Mouse (Mus musculus): Measurements from ENCODE around the gene Ntn4. TPM values are rescaled to one million over a fixed set of nuclear protein-coding genes. Genes with fewer than 3 reads are reported as not detected.

Ntn4 gene
- polyA plus RNA-seq, 1 experiment = 6.2 TPM

DNA sequence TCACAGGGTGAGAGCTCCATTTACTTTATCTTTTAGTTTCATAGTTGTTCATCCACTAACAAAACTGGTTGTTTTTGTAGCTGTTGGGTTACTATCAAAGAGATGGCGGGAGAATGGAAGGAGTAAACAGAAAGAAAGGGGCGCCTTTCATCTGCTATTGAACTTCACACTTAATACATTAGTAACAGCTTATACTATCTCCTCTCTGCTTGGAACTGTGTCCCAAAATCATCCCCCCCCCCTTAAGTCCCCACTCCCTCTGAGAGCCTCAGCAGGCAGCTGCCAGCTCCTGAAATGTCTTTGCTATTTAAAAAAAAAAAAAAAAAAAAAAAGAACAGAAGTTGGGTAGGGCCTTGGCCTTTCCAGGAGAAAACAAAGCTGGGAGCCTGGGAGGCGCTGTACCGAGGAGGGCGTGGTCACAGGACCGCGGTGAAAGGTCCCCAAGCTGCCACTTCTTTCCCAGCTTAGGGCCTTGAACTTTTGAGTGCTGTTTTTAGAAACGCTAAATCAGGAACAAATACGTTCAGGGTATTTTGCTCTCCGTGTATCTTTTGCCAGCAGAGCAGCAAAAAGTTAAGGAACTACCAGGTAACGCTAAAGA is 83.6 kb downstream of the Ntn4 start:
- H3K27ac ChIP-seq (ENCODE audit: insufficient read depth, low read length) = no peak overlapping the region
- WGBS = 35% methylated on average over 11 of the region's 11 CpGs
- no peak for TF ChIP-seq POLR2A (IDR thresholded peaks at IDR 0.05; ENCODE audit: low read depth, low read length)
- no peak for TF ChIP-seq CTCF (IDR thresholded peaks at IDR 0.05; ENCODE audit: extremely low read depth, insufficient read depth, insufficient read length, insufficient replicate concordance)
- no peaks in the 10 kb centered on the region for H3K4me1 ChIP-seq (ENCODE audit: control insufficient read depth, insufficient read depth, insufficient read length)
- H3K36me3 ChIP-seq (ENCODE audit: control insufficient read depth, insufficient read depth, low read length) = no peaks in the 10 kb centered on the region
- DNase-seq (ENCODE audit: low read depth in 1 of 2, low spot score in 2 of 2) = no peak
- no peaks in the 10 kb centered on the region for H3K27me3 ChIP-seq (ENCODE audit: control insufficient read depth, insufficient read depth, low read length)
- no peak overlapping the region for H3K4me3 ChIP-seq (ENCODE audit: extremely low read depth, insufficient read depth, insufficient read length)

DNA sequence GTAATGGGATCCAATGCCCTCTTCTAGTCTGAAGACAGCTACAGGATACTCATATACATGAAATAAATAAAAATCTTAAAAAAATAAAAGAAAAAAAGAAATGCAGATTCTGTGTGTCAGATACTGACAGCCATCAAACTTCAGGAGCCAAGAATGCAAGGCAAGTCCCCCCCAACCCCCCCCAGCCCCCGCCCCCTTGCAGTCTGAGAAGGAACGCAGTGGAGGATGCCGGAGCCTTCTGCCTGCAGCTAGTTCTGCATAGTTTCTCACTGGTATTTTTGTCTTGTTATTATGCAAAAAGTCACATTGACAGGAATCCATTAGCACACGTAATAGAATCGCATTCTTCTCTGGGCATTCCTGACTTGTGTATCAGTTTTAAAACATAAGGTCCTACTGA is 87.7 kb downstream of the Ntn4 start:
- H3K27ac ChIP-seq (ENCODE audit: insufficient read depth, low read length) = no peak overlapping the region
- TF ChIP-seq POLR2A (IDR thresholded peaks at IDR 0.05; ENCODE audit: low read depth, low read length) = no peak
- TF ChIP-seq CTCF (IDR thresholded peaks at IDR 0.05; ENCODE audit: extremely low read depth, insufficient read depth, insufficient read length, insufficient replicate concordance) = no peak
- H3K4me3 ChIP-seq (ENCODE audit: extremely low read depth, insufficient read depth, insufficient read length) = no peak overlapping the region
- 90% methylated on average over 5 of the region's 5 CpGs for WGBS
- no peaks in the 10 kb centered on the region for H3K36me3 ChIP-seq (ENCODE audit: control insufficient read depth, insufficient read depth, low read length)
- no peaks in the 10 kb centered on the region for H3K27me3 ChIP-seq (ENCODE audit: control insufficient read depth, insufficient read depth, low read length)
- no peak for DNase-seq (ENCODE audit: low read depth in 1 of 2, low spot score in 2 of 2)
- H3K4me1 ChIP-seq (ENCODE audit: control insufficient read depth, insufficient read depth, insufficient read length) = no peaks in the 10 kb centered on the region

DNA sequence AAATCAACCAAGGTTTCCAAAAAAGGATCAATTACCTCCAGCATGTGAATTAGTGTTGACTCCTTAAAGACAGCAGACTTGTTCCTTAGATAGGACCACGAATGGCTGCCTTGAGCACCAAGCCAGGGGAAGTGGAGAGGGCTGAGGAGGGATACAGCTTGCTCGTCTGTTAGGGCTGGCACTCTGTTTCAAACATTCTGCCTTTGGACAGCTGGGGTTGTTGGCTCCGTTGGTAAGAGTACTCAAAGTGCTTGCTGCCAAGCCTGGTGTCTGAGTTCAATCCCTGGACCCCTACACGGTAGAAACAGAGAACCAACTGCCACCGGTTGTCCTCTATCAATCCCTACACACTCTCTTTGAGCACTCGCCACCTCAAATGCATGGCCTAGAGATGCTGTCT is 90.0 kb downstream of the Ntn4 start:
- no peak overlapping the region for H3K4me3 ChIP-seq (ENCODE audit: extremely low read depth, insufficient read depth, insufficient read length)
- no peaks in the 10 kb centered on the region for H3K36me3 ChIP-seq (ENCODE audit: control insufficient read depth, insufficient read depth, low read length)
- DNase-seq (ENCODE audit: low read depth in 1 of 2, low spot score in 2 of 2) = no peak
- H3K4me1 ChIP-seq (ENCODE audit: control insufficient read depth, insufficient read depth, insufficient read length) = no peaks in the 10 kb centered on the region
- no peaks in the 10 kb centered on the region for H3K27me3 ChIP-seq (ENCODE audit: control insufficient read depth, insufficient read depth, low read length)
- TF ChIP-seq CTCF (IDR thresholded peaks at IDR 0.05; ENCODE audit: extremely low read depth, insufficient read depth, insufficient read length, insufficient replicate concordance) = no peak
- TF ChIP-seq POLR2A (IDR thresholded peaks at IDR 0.05; ENCODE audit: low read depth, low read length) = no peak
- 84% methylated on average over 6 of the region's 6 CpGs for WGBS
- no peak overlapping the region for H3K27ac ChIP-seq (ENCODE audit: insufficient read depth, low read length)

DNA sequence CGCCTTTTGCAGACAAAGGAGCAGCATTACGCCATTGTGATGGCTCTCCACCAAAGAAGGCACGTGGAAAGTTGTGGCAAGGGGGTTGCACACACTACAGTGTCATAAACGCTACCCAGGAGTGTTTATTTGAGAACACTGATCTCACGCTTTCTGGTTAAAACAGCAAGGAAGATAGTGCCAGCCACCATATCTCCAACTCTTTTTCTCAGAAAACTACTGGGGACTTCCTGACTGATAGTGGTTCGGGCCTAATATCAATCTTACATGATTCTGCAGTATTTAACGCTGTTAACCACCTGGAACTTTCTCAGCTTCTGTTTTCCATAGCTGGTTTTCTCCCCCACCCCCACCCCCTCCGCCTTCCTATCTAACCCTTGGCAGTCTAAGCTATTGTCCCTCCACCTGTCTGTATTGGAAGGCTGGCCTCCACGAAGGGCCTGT is 90.8 kb downstream of the Ntn4 start:
- no peak overlapping the region for H3K4me3 ChIP-seq (ENCODE audit: extremely low read depth, insufficient read depth, insufficient read length)
- H3K4me1 ChIP-seq (ENCODE audit: control insufficient read depth, insufficient read depth, insufficient read length) = no peaks in the 10 kb centered on the region
- H3K27ac ChIP-seq (ENCODE audit: insufficient read depth, low read length) = no peak overlapping the region
- no peaks in the 10 kb centered on the region for H3K36me3 ChIP-seq (ENCODE audit: control insufficient read depth, insufficient read depth, low read length)
- H3K27me3 ChIP-seq (ENCODE audit: control insufficient read depth, insufficient read depth, low read length) = no peaks in the 10 kb centered on the region
- TF ChIP-seq CTCF (IDR thresholded peaks at IDR 0.05; ENCODE audit: extremely low read depth, insufficient read depth, insufficient read length, insufficient replicate concordance) = no peak
- no peak for TF ChIP-seq POLR2A (IDR thresholded peaks at IDR 0.05; ENCODE audit: low read depth, low read length)
- DNase-seq (ENCODE audit: low read depth in 1 of 2, low spot score in 2 of 2) = no peak
- 75% methylated on average over 9 of the region's 9 CpGs for WGBS

DNA sequence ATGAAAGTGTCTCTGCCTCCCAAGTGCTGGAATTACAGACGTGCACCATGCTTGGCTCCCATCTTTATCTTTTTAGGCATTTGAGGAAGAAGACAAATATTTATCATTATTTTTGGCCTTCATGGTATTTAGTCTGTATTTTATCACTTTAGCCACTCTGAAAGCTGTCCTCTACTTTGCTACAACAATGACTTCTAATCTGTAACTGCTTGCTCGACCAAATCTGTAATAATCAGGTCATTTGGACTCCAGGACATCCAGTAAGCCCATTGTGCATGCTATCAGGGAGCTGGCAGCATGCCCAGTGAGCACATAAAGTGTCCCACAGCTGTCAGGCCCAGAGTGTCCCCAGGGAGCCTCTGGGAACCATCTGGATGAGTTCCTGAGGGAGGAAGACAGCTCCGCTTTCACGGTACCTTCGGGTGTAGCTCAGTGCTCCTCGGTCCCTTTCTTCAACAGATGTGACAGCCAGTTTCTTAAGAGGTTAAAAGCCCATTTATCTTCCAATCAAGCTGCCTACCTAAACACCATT is 95.7 kb downstream of the Ntn4 start:
- TF ChIP-seq POLR2A (IDR thresholded peaks at IDR 0.05; ENCODE audit: low read depth, low read length) (no peak), CTCF (IDR thresholded peaks at IDR 0.05; ENCODE audit: extremely low read depth, insufficient read depth, insufficient read length, insufficient replicate concordance) (no peak)
- 55% methylated on average over 6 of the region's 6 CpGs for WGBS
- Histone ChIP-seq H3K27ac (ENCODE audit: insufficient read depth, low read length) (no peak overlapping the region), H3K4me1 (ENCODE audit: control insufficient read depth, insufficient read depth, insufficient read length) (no peaks in the 10 kb centered on the region), H3K4me3 (ENCODE audit: extremely low read depth, insufficient read depth, insufficient read length) (no peak overlapping the region), H3K36me3 (ENCODE audit: control insufficient read depth, insufficient read depth, low read length) (no peaks in the 10 kb centered on the region), H3K27me3 (ENCODE audit: control insufficient read depth, insufficient read depth, low read length) (no peaks in the 10 kb centered on the region)
- no peak for DNase-seq (ENCODE audit: low read depth in 1 of 2, low spot score in 2 of 2)

DNA sequence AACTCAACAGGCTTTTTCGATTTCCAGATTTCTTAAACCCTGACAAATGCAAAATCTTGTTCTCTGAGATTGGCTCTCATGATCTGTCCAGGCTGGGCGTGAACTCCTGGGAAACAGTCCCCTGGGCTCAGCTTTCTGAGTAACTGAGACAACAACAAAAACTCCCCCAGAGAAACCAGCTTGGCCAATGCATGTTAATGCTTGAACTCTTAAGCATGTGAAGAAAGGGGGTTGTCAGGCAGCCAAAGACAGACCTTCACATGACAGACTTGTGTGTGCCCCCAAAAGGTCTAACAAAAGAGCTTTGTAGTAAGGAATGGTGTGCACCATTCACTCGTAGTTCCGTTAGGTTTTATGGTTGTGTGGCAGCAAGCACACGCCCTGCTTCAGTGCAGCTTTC is 96.6 kb downstream of the Ntn4 start:
- Histone ChIP-seq H3K4me1 (ENCODE audit: control insufficient read depth, insufficient read depth, insufficient read length) (no peaks in the 10 kb centered on the region), H3K27me3 (ENCODE audit: control insufficient read depth, insufficient read depth, low read length) (no peaks in the 10 kb centered on the region), H3K4me3 (ENCODE audit: extremely low read depth, insufficient read depth, insufficient read length) (no peak overlapping the region), H3K36me3 (ENCODE audit: control insufficient read depth, insufficient read depth, low read length) (no peaks in the 10 kb centered on the region), H3K27ac (ENCODE audit: insufficient read depth, low read length) (no peak overlapping the region)
- DNase-seq (ENCODE audit: low read depth in 1 of 2, low spot score in 2 of 2) = no peak
- WGBS = 95% methylated on average over 5 of the region's 5 CpGs
- TF ChIP-seq POLR2A (IDR thresholded peaks at IDR 0.05; ENCODE audit: low read depth, low read length) (no peak), CTCF (IDR thresholded peaks at IDR 0.05; ENCODE audit: extremely low read depth, insufficient read depth, insufficient read length, insufficient replicate concordance) (no peak)

DNA sequence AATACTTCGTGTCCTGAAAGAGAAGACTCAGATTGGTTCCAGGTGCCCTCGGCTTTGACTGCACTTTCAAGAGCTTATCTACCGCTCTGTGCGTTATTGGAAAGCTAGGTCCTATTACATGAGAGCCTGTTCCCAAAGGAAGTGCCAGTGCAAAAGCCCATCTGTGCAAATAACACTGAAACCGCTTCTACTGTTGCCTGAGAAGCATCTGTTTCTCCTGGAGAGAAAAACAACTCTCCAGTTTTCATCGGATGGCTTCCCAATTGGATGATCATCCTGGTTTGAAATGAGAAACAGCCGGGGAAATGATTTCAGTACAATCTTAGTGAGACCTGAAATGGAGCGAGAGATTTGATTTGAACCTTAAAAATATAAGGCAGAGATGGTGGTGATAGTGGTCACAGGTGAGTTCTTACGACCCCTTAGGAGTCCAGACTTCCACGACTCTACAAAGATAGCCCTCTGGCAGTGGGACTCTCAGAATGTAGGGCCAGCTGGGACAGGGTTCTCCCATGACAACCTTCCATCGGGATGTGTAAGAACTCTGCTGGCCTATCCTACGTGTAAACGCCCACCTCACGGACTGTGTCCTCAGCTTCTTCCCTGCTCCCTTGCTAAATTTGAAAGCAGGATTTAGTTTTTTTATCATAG is 101.1 kb downstream of the Ntn4 start:
- DNase-seq (ENCODE audit: low read depth in 1 of 2, low spot score in 2 of 2) = no peak
- Histone ChIP-seq H3K36me3 (ENCODE audit: control insufficient read depth, insufficient read depth, low read length) (no peaks in the 10 kb centered on the region), H3K27me3 (ENCODE audit: control insufficient read depth, insufficient read depth, low read length) (no peaks in the 10 kb centered on the region), H3K4me1 (ENCODE audit: control insufficient read depth, insufficient read depth, insufficient read length) (no peaks in the 10 kb centered on the region), H3K4me3 (ENCODE audit: extremely low read depth, insufficient read depth, insufficient read length) (no peak overlapping the region), H3K27ac (ENCODE audit: insufficient read depth, low read length) (no peak overlapping the region)
- TF ChIP-seq CTCF (IDR thresholded peaks at IDR 0.05; ENCODE audit: extremely low read depth, insufficient read depth, insufficient read length, insufficient replicate concordance) = no peak
- no peak for TF ChIP-seq POLR2A (IDR thresholded peaks at IDR 0.05; ENCODE audit: low read depth, low read length)
- WGBS = 94% methylated on average over 14 of the region's 14 CpGs

Data from spleen, adult 2 months (tissue).